Mouse (Mus musculus): ENCODE measurements around the gene 1110032F04Rik. TPM values are rescaled to one million over a fixed set of nuclear protein-coding genes. Genes with fewer than 3 reads are reported as not detected.

Gene 1110032F04Rik
- total and polyA plus RNA-seq, 3 experiments, result 0.64 to 1.2 (median 0.76) TPM

DNA sequence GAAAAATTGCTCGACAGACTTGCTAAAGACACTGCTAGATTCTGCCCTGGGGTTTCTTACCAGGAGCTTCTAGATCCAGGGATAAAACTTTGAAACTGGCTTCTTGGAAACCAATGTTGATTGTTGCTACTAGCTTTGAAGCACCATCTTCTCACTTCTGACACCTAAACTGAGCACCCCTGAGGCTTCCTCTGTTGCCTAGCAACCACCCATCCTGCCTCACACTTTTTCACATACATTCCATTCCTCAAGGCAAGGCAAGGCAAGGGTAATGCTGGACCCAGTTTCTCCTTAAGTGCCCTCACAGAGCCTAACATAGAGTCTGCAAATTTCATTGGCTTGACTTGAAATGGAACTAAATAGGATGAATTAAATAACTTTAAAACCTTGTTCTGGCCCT, 17.0 kb upstream of the 1110032F04Rik start:
- Histone ChIP-seq H3K9ac (ENCODE audit: low read depth, low read length) (no peak overlapping the region), H3K4me1 (ENCODE audit: control insufficient read depth, insufficient read depth, low read length) (no peaks in the 10 kb centered on the region), H3K27ac (no peak overlapping the region), H3K27me3 (ENCODE audit: control insufficient read depth, insufficient read depth, low read length) (no peaks in the 10 kb centered on the region), H3K79me2 (replicated peaks; ENCODE audit: control insufficient read depth, insufficient read depth, low read length) (no peaks in the 10 kb centered on the region), H3K4me3 (no peak overlapping the region), H3K36me3 (ENCODE audit: control insufficient read depth, insufficient read depth, low read length) (no peaks in the 10 kb centered on the region)
- intact Hi-C loops (cut with DNase I), result no loop called here
- 73% methylated on average over 1 of the region's 1 CpGs for WGBS
- DNase-seq, result no peak
- TF ChIP-seq EP300 (IDR thresholded peaks at IDR 0.05; ENCODE audit: insufficient read depth, low read depth, low read length) (no peak), POLR2A (IDR thresholded peaks at IDR 0.05; ENCODE audit: insufficient read depth, low read depth, low read length) (no peak), CTCF (IDR thresholded peaks at IDR 0.05) (no peak)

DNA sequence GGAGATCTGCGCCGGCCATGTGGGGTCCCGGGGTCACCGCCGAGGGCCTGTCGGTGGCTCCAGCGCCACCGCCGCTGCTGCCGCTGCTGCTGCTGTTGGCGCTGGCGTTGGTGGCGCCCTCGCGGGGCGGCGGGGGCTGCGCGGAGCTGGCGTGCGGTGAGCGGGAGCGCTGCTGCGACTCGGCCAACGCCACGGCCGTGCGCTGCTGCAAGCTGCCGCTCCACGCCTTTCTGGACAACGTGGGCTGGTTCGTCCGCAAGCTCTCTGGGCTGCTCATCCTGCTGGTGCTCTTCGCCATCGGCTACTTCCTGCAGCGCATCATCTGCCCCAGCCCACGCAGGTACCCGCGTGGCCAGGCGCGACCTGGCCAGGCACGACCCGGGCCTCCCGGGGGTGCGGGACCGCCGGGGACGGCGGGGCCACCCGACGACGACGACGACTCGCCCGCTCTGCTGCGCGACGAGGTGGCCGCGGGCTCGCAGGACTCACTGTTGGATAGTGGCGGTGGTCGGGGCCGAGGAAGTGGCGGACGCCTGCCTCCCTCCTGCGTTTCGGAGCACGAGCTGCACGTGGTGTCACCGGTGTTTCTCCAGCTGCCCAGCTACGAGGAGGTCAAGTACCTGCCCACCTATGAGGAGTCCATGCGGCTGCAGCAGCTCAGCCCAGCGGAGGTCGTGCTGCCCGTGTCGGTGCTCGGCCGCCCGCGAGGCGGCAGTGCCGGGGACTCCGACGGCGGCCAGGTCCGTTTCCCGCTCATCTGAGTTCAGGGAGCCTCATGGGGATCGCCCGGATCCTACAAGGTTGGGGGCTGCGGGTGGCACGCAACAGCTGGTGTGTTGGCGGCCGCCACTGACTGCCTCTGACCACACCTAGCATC, 543 bp downstream of the 1110032F04Rik start:
- Histone ChIP-seq H3K9ac (ENCODE audit: low read depth, low read length) (peak overlapping the region; percentile 42), H3K27ac (no peak overlapping the region)
- intact Hi-C loops (cut with DNase I), result no loop called here

DNA sequence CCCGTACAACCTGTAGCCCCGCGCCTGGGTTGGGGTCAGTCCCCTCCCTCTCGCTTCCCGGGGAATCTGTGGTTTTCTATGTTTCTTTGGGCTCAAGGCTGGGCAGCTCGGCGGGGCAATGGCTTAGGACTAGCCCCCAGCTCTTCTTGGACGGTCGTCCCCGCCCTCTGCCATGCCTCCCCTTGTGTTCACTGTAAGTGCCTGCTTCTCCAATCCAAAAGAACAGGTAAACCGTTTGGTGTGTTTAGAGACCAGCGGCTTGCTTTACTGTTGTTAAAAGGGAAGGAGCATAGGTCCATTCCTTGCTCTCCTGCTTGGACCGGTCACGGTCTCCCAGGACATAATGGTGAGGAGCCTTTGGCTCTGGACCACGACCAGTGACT, 1.2 kb downstream of the 1110032F04Rik start:
- Histone ChIP-seq H3K4me3 (no peak overlapping the region), H3K4me1 (ENCODE audit: control insufficient read depth, insufficient read depth, low read length) (no peaks in the 10 kb centered on the region; the same call in 1 of the 2 replicates), H3K36me3 (ENCODE audit: control insufficient read depth, insufficient read depth, low read length) (no peaks in the 10 kb centered on the region), H3K79me2 (replicated peaks; ENCODE audit: control insufficient read depth, insufficient read depth, low read length) (no peaks in the 10 kb centered on the region), H3K9ac (ENCODE audit: low read depth, low read length) (no peak overlapping the region; the same call in 1 of the 2 replicates), H3K27ac (no peak overlapping the region), H3K27me3 (ENCODE audit: control insufficient read depth, insufficient read depth, low read length) (peaks cover 18% of the 10 kb centered on the region)
- intact Hi-C loops (cut with DNase I), result no loop called here
- no peak for DNase-seq
- TF ChIP-seq EP300 (IDR thresholded peaks at IDR 0.05; ENCODE audit: insufficient read depth, low read depth, low read length) (no peak), CTCF (IDR thresholded peaks at IDR 0.05) (no peak), POLR2A (IDR thresholded peaks at IDR 0.05; ENCODE audit: insufficient read depth, low read depth, low read length) (no peak)
- WGBS, result 12% methylated on average over 15 of the region's 15 CpGs

More for the DNA sequence above, 543 bp downstream of the 1110032F04Rik start:
- Histone ChIP-seq H3K79me2 (replicated peaks; ENCODE audit: control insufficient read depth, insufficient read depth, low read length) (no peaks in the 10 kb centered on the region), H3K36me3 (ENCODE audit: control insufficient read depth, insufficient read depth, low read length) (no peaks in the 10 kb centered on the region), H3K4me1 (ENCODE audit: control insufficient read depth, insufficient read depth, low read length) (no peaks in the 10 kb centered on the region; the same call in 1 of the 2 replicates), H3K4me3 (peak overlapping the region; percentile 43), H3K27me3 (ENCODE audit: control insufficient read depth, insufficient read depth, low read length) (peaks cover 18% of the 10 kb centered on the region)
- WGBS, result under 1% methylated on average over 96 of the region's 96 CpGs
- TF ChIP-seq CTCF (IDR thresholded peaks at IDR 0.05) (peak; percentile 37), POLR2A (IDR thresholded peaks at IDR 0.05; ENCODE audit: insufficient read depth, low read depth, low read length) (no peak)
- DNase-seq, result peak; percentile 16 to 33

DNA sequence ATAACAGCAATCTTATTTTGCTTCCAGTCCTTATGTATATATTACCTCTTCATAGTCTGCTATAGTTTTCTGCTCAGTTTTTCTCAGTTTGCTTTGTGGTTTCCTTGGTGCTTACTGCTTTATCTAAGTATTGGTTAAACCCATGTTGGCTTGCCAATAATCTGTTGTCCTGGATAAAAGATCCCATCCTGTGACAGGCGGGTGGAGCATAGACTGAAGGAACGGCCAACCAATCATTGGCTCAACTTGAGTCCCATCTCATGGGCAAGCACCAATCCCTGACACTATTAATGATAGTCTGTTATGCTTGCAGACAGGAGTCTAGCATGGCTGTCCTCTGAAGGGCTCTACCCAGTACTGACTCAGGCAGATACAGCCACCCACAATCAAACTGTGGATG, 4.7 kb downstream of the 1110032F04Rik start:
- 94% methylated on average over 2 of the region's 2 CpGs for WGBS
- TF ChIP-seq POLR2A (IDR thresholded peaks at IDR 0.05; ENCODE audit: insufficient read depth, low read depth, low read length), result no peak
- no peak for TF ChIP-seq EP300 (IDR thresholded peaks at IDR 0.05; ENCODE audit: insufficient read depth, low read depth, low read length)
- no peak for TF ChIP-seq CTCF (IDR thresholded peaks at IDR 0.05)
- H3K27ac ChIP-seq, result no peak overlapping the region
- H3K9ac ChIP-seq (ENCODE audit: low read depth, low read length), result no peak overlapping the region
- intact Hi-C loops (cut with DNase I), result no loop called here
- no peaks in the 10 kb centered on the region for H3K36me3 ChIP-seq (ENCODE audit: control insufficient read depth, insufficient read depth, low read length)
- no peaks in the 10 kb centered on the region for H3K79me2 ChIP-seq (replicated peaks; ENCODE audit: control insufficient read depth, insufficient read depth, low read length)
- no peaks in the 10 kb centered on the region; the same call in 1 of the 2 replicates for H3K4me1 ChIP-seq (ENCODE audit: control insufficient read depth, insufficient read depth, low read length)
- H3K27me3 ChIP-seq (ENCODE audit: control insufficient read depth, insufficient read depth, low read length), result peaks cover 18% of the 10 kb centered on the region
- no peak for DNase-seq
- no peak overlapping the region for H3K4me3 ChIP-seq

DNA sequence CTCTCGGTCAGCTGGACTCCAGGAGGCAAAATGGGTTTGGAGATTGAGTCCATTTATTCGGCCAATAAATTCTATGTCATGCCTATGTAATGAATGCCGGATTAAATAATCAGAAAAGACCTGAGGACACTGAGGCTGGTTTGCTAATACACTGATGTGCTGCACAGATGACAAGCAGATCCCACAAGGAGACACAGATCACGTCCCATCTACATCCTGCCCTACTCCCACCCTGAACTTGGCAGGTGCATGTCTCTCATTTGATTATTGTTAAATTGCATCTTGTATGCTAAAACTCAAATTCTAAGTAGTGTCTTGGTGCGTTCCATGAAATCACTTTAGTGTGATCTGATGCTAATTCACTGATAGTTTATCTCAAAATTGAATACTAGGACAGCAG, 17.5 kb downstream of the 1110032F04Rik start:
- H3K27me3 ChIP-seq (ENCODE audit: control insufficient read depth, insufficient read depth, low read length), result no peaks in the 10 kb centered on the region
- H3K4me1 ChIP-seq (ENCODE audit: control insufficient read depth, insufficient read depth, low read length), result no peaks in the 10 kb centered on the region
- H3K9ac ChIP-seq (ENCODE audit: low read depth, low read length), result no peak overlapping the region
- H3K27ac ChIP-seq, result no peak overlapping the region
- H3K36me3 ChIP-seq (ENCODE audit: control insufficient read depth, insufficient read depth, low read length), result no peaks in the 10 kb centered on the region
- TF ChIP-seq POLR2A (IDR thresholded peaks at IDR 0.05; ENCODE audit: insufficient read depth, low read depth, low read length) (no peak), EP300 (IDR thresholded peaks at IDR 0.05; ENCODE audit: insufficient read depth, low read depth, low read length) (no peak), CTCF (IDR thresholded peaks at IDR 0.05) (no peak)
- intact Hi-C loops (cut with DNase I), result no loop called here
- H3K4me3 ChIP-seq, result no peak overlapping the region
- no peak for DNase-seq
- WGBS, result 90% methylated on average over 5 of the region's 5 CpGs
- no peaks in the 10 kb centered on the region for H3K79me2 ChIP-seq (replicated peaks; ENCODE audit: control insufficient read depth, insufficient read depth, low read length)

DNA sequence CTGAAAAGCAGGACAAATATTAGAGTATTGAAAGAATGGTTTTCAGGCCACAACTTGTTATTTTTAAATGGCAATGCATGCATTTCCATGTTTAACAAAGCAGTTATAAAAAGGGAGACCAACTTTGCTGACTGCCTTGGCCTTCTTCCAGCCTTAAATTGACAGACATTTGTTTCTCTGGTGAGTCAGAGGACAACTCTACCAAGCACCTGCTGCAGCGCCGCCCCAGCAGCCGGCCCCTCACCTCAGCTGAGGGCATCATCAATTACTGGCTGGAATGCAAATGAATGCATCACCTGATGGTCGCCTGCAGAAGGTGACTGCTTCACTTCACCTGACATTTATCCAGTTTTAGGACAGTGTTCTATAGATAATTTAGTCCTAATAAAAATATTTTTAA, 26.0 kb downstream of the 1110032F04Rik start:
- TF ChIP-seq POLR2A (IDR thresholded peaks at IDR 0.05; ENCODE audit: insufficient read depth, low read depth, low read length) (no peak), CTCF (IDR thresholded peaks at IDR 0.05) (no peak), EP300 (IDR thresholded peaks at IDR 0.05; ENCODE audit: insufficient read depth, low read depth, low read length) (no peak)
- no peak overlapping the region for H3K4me3 ChIP-seq
- no peaks in the 10 kb centered on the region for H3K27me3 ChIP-seq (ENCODE audit: control insufficient read depth, insufficient read depth, low read length)
- 78% methylated on average over 4 of the region's 4 CpGs for WGBS
- H3K79me2 ChIP-seq (replicated peaks; ENCODE audit: control insufficient read depth, insufficient read depth, low read length), result no peaks in the 10 kb centered on the region
- H3K4me1 ChIP-seq (ENCODE audit: control insufficient read depth, insufficient read depth, low read length), result no peaks in the 10 kb centered on the region
- no peak overlapping the region for H3K27ac ChIP-seq
- DNase-seq, result no peak
- H3K9ac ChIP-seq (ENCODE audit: low read depth, low read length), result no peak overlapping the region
- intact Hi-C loops (cut with DNase I), result no loop called here
- no peaks in the 10 kb centered on the region for H3K36me3 ChIP-seq (ENCODE audit: control insufficient read depth, insufficient read depth, low read length)

Measured in heart, adult 2 months (tissue).